Mouse (Mus musculus) intestine, embryonic 16.5 days (tissue): ENCODE measurements around the gene Lpar1. TPM values are rescaled to one million over a fixed set of nuclear protein-coding genes. Genes with fewer than 3 reads are reported as not detected.
A peak's percentile ranks its signal among the peaks of the same experiment; 100 is the strongest.

ENCODE experiments used
- ATAC-seq: fragments of 200-750 bp; cut with Nextera tagmentation; 2 replicates; pipeline ENCODE4 v1.8.0; 2017; ENCODE audit warnings: moderate TSS enrichment, moderate library complexity
- H3K27ac ChIP-seq: fragments of 300-500 bp; sonication (generic); 2 replicates; pipeline ENCODE4 v1.5.1; 2014; ENCODE audit warnings: mild to moderate bottlenecking, low read length
- H3K27me3 ChIP-seq: fragments of 300-500 bp; sonication (generic); replicated peaks from 2 replicates; pipeline ENCODE4 v1.6.1; 2014; ENCODE audit warnings: low read length, control low read depth, mixed read lengths; ENCODE audit not compliant: control insufficient read depth, insufficient read depth
- H3K36me3 ChIP-seq: fragments of 300-500 bp; sonication (generic); 2 replicates; pipeline ENCODE4 v1.6.1; 2014; ENCODE audit warnings: low read length, control low read depth; ENCODE audit not compliant: control insufficient read depth, insufficient read depth
- H3K4me1 ChIP-seq: fragments of 300-500 bp; sonication (generic); 2 replicates; pipeline ENCODE4 v1.6.1; 2014; ENCODE audit warnings: low read length, control low read depth, mixed read lengths; ENCODE audit not compliant: control insufficient read depth, insufficient read depth
- H3K4me2 ChIP-seq: fragments of 300-500 bp; sonication (generic); 2 replicates; pipeline ENCODE4 v1.6.1; 2014; ENCODE audit warnings: low read depth, low read length, control low read depth
- H3K4me3 ChIP-seq: fragments of 300-500 bp; sonication (generic); 2 replicates; pipeline ENCODE4 v1.5.1; 2014; ENCODE audit warnings: mild to moderate bottlenecking, low read length
- H3K9ac ChIP-seq: fragments of 300-500 bp; sonication (generic); 2 replicates; pipeline ENCODE4 v1.6.1; 2014; ENCODE audit warnings: low read depth, low read length
- H3K9me3 ChIP-seq: fragments of 300-500 bp; sonication (generic); 2 replicates; pipeline ENCODE4 v1.6.1; 2016; ENCODE audit warnings: low read length, control low read depth; ENCODE audit not compliant: control insufficient read depth
- WGBS: fragments of 180-500 bp; shearing (Covaris S2); extraction: QIAGEN DNeasy Blood & Tissue Kit; methylation state at CpG from one replicate; pipeline ENCODE4 v1.1.7; 2014; 5-methylcytosine and 5-hydroxymethylcytosine counted together
- polyA plus RNA-seq: library from polyadenylated mRNA; unstranded; fragments of >200 nt; fragmentation: Nextera tagmentation; extraction: Ambion mirVana; gene quantifications from 2 replicates; pipeline ENCODE4 v1.2.1, GENCODE M21; 2015

Lpar1 gene
- polyA plus RNA-seq, 1 experiment from 2014 or later, result 54.1 TPM

DNA sequence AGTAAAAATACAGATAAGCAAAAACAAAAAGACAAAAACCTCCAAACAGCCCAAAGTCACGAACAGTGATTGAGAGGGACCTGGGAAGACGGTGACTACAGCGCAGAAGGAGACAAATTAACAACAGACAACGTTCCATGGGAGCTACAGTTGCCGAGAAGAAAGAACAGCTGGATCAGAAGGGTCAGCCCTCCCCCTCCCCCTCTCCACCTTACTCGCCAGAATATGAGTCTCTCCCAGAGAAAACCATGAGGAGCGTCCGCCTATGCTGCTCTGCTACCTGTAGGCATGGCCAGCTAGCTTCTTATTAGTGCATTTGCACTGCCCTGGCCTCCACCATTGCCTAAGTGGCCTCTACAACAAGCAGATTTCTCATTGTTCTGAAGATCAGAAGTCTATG lies 32.6 kb downstream of the Lpar1 start:
- Histone ChIP-seq H3K9ac (no peak overlapping the region), H3K4me3 (no peak overlapping the region), H3K9me3 (no peaks in the 10 kb centered on the region), H3K36me3 (no peaks in the 10 kb centered on the region), H3K27me3 (no peaks in the 10 kb centered on the region), H3K4me1 (peaks cover 17% of the 10 kb centered on the region; the same call in 1 of the 2 replicates), H3K27ac (no peak overlapping the region), H3K4me2 (no peak overlapping the region)
- no peak for ATAC-seq
- WGBS, result 70% methylated on average over 8 of the region's 8 CpGs

DNA sequence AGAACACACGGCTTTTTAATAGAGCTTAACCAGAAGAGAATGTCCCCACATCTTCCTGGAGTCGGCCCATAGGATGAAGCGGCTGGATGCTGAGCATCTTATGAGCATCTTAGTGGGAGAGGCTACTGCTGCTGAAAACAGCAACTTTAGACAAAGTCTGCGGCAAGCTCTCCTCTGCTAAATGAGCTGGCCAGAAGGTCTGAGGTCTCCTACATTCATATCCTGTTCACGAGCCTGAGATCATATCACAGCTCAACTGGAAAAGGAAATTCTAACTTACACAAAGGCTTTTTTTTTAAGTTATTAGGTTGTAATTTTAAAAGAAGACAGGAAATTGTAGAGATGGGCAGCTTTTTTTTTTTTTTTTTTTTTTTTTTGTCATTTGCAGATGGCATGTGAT lies 33.2 kb downstream of the Lpar1 start:
- Histone ChIP-seq H3K27me3 (no peaks in the 10 kb centered on the region), H3K27ac (no peak overlapping the region), H3K4me3 (no peak overlapping the region), H3K9ac (no peak overlapping the region), H3K4me1 (peaks cover 13% of the 10 kb centered on the region; the same call in 1 of the 2 replicates), H3K36me3 (no peaks in the 10 kb centered on the region), H3K9me3 (no peaks in the 10 kb centered on the region), H3K4me2 (no peak overlapping the region)
- 83% methylated on average over 5 of the region's 5 CpGs for WGBS
- no peak for ATAC-seq

DNA sequence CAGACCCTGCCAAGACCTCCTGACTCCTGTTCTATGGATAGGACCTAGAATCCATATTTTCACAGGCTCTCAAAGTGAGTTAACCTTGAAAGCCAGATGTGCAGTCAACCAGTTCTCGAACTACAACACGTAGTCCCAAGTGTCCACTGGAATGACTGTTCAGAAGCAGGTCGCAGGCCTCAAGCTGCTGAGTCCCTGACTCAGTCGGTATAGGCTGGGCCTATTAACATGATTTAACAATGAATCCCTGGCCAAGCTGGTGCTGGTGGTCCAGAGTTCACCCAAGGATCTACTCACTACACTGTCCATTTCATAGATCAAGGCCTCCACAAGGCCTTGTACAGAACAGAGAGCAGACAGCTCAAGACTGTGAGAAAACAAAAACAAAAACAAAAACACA lies 33.8 kb downstream of the Lpar1 start:
- no peaks in the 10 kb centered on the region for H3K27me3 ChIP-seq
- no peaks in the 10 kb centered on the region for H3K9me3 ChIP-seq
- no peaks in the 10 kb centered on the region for H3K36me3 ChIP-seq
- H3K4me3 ChIP-seq, result no peak overlapping the region
- no peak overlapping the region for H3K27ac ChIP-seq
- ATAC-seq, result no peak
- no peak overlapping the region for H3K4me2 ChIP-seq
- no peak overlapping the region for H3K9ac ChIP-seq
- WGBS, result 90% methylated on average over 4 of the region's 4 CpGs
- peaks cover 13% of the 10 kb centered on the region; the same call in 1 of the 2 replicates for H3K4me1 ChIP-seq

DNA sequence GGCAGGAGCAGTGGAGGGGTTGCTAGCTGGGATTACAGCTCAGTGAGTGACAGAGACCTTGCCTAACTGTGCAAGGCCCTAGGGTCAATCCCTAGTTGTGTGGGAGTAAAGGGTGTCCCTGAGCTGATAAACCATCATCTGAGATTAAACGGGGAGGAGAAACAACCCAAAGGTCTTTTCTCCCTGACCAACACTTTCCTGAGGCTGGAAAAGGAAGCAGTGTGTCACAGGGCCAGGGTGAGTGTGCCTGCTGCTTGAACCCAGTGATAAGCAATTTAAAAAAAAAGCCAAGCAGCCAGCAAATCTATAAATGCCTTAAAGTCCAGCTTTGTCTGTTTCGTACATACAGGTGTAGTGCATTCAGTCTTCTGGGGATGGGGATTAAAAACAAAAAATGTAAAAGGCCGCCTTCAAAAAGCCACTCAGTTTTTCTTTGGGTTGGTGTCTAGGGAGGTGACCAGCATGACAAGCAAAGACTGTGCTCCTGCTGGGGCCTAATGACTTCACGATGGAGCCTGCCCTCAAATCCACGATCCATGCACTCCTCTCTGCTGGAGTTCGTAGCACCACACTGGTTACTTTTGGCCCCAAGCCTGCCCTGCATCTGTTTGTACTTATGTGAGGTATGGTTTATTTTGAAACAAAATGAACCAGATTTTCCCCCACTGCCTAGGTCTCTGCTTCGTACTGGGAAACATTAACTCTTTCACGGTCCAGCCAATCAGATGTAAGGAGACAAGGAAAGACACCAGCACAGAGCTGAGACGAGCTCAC lies 35.3 kb downstream of the Lpar1 start:
- peak; percentile 60 for ATAC-seq
- 53% methylated on average over 9 of the region's 9 CpGs for WGBS
- Histone ChIP-seq H3K27me3 (no peaks in the 10 kb centered on the region), H3K4me1 (peaks cover 13% of the 10 kb centered on the region; the same call in 1 of the 2 replicates), H3K4me3 (no peak overlapping the region), H3K27ac (peak overlapping the region; percentile 27; the same call in 1 of the 2 replicates), H3K9ac (no peak overlapping the region), H3K9me3 (no peaks in the 10 kb centered on the region), H3K4me2 (no peak overlapping the region), H3K36me3 (no peaks in the 10 kb centered on the region)

DNA sequence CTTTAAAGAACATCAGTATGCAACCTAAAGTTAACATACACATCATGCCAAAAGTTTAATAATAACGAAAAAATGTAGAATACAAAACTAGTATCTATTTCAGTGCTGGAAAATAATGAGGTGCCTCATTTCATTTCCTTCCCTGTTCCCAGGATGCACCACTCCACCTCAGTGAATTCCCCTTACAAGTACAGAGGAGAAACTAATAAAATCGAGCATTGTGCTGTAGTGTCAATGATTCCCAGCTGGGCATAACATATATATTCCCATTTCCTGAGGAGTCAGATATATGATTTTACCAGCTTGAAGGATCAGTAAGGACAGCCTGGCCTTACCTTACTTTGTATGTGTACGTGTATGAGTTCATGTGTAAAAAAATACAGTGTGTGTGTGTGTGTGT lies 36.9 kb downstream of the Lpar1 start:
- Histone ChIP-seq H3K27ac (no peak overlapping the region), H3K9ac (no peak overlapping the region), H3K4me3 (no peak overlapping the region), H3K27me3 (no peaks in the 10 kb centered on the region), H3K4me1 (peaks cover 16% of the 10 kb centered on the region), H3K9me3 (no peaks in the 10 kb centered on the region), H3K36me3 (no peaks in the 10 kb centered on the region), H3K4me2 (no peak overlapping the region)
- ATAC-seq, result no peak
- 75% methylated on average over 3 of the region's 3 CpGs for WGBS

DNA sequence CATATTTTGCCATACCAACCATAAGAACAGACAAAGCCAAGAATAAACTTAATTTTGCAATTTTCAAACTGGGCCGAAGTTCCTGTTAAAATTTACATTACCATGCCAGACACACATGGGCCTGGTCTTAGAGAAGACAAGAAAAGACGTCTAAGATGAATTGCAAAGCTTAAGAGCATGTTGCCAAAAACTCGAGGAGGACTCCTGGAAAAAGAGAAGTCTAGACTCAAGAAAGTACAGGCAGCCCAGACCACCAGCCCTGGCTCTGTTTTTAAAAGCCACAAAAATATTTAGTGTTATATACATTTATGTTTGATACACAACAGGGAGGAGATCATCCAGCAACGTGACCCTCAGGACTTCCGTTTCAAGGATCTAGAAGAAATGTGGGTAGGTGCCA lies 37.5 kb downstream of the Lpar1 start:
- WGBS, result 58% methylated on average over 5 of the region's 5 CpGs
- no peaks in the 10 kb centered on the region for H3K9me3 ChIP-seq
- peaks cover 19% of the 10 kb centered on the region for H3K4me1 ChIP-seq
- H3K4me3 ChIP-seq, result no peak overlapping the region
- no peak overlapping the region for H3K27ac ChIP-seq
- H3K36me3 ChIP-seq, result no peaks in the 10 kb centered on the region
- H3K4me2 ChIP-seq, result no peak overlapping the region
- ATAC-seq, result no peak
- H3K9ac ChIP-seq, result no peak overlapping the region
- H3K27me3 ChIP-seq, result no peaks in the 10 kb centered on the region

DNA sequence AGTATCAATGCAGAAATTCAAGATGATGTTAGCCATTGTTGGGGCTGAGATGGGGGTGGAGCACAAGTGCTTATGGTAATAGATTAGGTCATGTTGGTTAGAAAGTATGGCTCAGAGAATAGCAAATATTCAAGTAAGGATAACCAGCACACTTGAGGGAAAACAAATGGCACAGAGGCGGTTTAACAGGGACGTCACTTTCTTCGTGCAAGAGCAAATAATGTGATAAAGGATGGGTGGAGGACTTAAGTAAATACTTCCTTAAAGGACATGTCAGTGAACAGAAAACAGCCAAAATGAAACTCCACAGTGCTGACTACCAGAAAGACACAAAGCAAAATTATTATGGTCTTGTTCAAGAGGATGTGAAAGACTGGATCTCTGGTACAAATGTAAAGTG lies 42.1 kb downstream of the Lpar1 start:
- Histone ChIP-seq H3K9ac (no peak overlapping the region), H3K4me3 (no peak overlapping the region), H3K9me3 (no peaks in the 10 kb centered on the region), H3K4me1 (peaks cover 22% of the 10 kb centered on the region), H3K4me2 (no peak overlapping the region), H3K36me3 (no peaks in the 10 kb centered on the region), H3K27ac (peak overlapping the region; percentile 18; the same call in 1 of the 2 replicates), H3K27me3 (no peaks in the 10 kb centered on the region)
- ATAC-seq, result no peak
- 33% methylated on average over 3 of the region's 3 CpGs for WGBS

DNA sequence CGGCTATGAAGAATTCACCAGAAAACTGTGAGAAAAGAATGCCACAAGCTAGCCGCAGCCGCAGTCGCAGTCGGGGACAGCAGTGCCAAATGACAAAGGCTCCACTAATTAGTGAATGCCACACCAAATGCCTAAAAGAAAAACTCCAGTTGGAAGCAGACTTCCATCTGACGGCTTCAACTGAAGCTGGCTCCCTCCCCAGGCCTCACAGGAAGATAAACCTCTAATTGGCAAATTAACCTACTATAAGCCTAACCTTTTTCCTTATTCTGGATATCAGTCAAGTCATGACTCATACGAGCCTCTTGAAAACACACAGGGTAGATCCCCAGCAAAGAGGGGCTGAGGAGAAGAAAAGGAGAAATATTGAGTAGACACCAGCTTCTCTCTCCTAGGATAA lies 44.9 kb downstream of the Lpar1 start:
- Histone ChIP-seq H3K4me1 (peaks cover 22% of the 10 kb centered on the region), H3K4me2 (no peak overlapping the region), H3K36me3 (peaks cover 4% of the 10 kb centered on the region), H3K9me3 (no peaks in the 10 kb centered on the region), H3K9ac (no peak overlapping the region), H3K27me3 (no peaks in the 10 kb centered on the region), H3K27ac (no peak overlapping the region), H3K4me3 (no peak overlapping the region)
- ATAC-seq, result 0 out of 2 replicates have a peak, but pooled peaks have one; percentile 16
- 67% methylated on average over 7 of the region's 7 CpGs for WGBS

DNA sequence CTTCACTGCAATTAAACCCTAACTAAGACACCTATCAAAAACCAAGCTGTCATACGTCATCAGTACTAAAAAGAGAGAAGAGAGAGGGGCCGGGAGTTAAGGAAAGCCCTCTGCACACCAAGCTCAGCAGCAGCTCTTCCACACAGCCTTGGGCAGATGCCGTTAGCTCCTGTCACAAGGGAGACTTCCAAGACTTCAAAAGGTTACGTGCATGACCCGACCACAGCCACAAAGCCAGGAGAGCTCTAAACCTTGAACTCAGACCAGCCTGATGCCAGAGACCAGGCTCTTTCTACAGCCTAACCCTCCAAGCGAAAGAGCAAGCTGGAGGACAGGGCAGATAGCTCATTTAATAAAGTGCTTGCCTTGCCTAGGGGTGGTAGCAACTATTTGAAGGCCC lies 46.2 kb downstream of the Lpar1 start:
- H3K9ac ChIP-seq, result no peak overlapping the region
- no peaks in the 10 kb centered on the region for H3K9me3 ChIP-seq
- peaks cover 22% of the 10 kb centered on the region for H3K4me1 ChIP-seq
- H3K4me2 ChIP-seq, result no peak overlapping the region
- WGBS, result 91% methylated on average over 6 of the region's 6 CpGs
- no peak overlapping the region for H3K27ac ChIP-seq
- no peak for ATAC-seq
- no peaks in the 10 kb centered on the region for H3K27me3 ChIP-seq
- peaks cover 10% of the 10 kb centered on the region for H3K36me3 ChIP-seq
- no peak overlapping the region for H3K4me3 ChIP-seq
